Mouse (Mus musculus) heart, postnatal 14 days (tissue): ENCODE data around the gene Crim1. TPM values are rescaled to one million over a fixed set of nuclear protein-coding genes. Genes with fewer than 3 reads are reported as not detected.

ENCODE experiments used
- DNase-seq, 2 experiments: peaks; one replicate each; pipeline ENCODE4 v3.0.0; 2021 to 2022
- intact Hi-C: fragments of 180-260 bp; cut with DNase I; formaldehyde crosslinking; loops from one replicate; pipeline ENCODE4 v1.15.1; 2025
- microRNA-seq, 2 experiments: library from miRNA; unstranded; fragments of <30 nt; microRNA quantifications; one replicate each; pipeline ENCODE4 v1.2.0; 2021 to 2022
- total RNA-seq, 2 experiments: library from RNA; stranded (reverse); gene quantifications; 2 replicates each; pipeline ENCODE4 v1.2.3; 2021

Crim1 gene
- total RNA-seq, 2 experiments from 2014 or later: 44.9 to 45.3 TPM

DNA sequence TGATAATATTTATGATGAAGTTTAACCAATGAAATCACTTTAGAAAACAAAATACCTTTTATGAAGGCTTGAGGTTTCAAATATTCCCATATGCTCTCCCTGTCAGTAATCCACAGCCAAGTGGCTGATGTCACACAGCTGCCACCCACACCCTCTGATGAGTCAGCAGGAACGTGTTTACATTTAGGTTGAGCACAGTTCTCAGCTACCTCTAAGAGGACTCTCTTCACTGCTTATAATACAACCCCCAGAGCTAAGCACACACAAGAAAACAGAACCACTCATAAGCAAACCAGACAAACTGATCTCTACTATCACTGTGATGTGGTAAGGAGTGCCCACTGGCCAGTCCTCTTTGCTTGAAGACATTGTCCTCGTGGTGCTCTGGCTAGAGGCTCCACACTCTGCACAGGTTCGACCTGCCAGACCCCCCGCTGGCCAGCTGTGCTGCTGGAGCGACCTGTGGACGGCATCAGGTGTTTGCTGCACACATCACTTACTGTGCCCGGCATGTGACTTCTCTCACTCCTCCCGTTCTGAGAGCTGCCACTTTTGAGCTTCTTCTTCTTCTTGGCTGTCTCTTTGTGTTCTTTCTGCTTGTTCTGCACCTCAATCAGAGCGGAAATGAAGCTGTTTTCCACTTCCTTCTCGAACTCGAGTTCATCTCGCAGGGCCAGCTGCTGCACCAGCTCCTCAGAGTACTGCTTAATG is 200.2 kb downstream of the Crim1 start:
- intact Hi-C loops: no loop called here
- no peak for DNase-seq

DNA sequence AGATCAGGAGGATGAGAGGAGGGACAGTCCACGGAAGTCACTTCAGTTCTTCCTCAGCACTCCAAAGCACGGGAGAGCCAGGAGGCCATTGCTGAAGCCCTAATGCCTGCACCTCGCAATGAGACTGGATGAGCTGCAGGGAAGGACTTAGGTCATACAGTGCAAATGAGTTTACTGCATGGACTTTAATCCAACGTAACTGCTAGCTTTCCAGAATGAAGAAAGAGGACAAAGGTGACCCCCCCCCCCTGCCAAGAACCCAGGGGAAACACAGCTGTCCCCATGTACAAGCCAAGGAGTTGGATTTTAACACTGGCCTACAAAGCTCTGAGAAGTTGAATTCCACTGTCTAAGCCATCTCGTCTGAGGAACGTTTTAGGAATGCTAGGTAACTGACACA is 201.3 kb downstream of the Crim1 start:
- intact Hi-C loops: no loop called here
- DNase-seq: no peak

DNA sequence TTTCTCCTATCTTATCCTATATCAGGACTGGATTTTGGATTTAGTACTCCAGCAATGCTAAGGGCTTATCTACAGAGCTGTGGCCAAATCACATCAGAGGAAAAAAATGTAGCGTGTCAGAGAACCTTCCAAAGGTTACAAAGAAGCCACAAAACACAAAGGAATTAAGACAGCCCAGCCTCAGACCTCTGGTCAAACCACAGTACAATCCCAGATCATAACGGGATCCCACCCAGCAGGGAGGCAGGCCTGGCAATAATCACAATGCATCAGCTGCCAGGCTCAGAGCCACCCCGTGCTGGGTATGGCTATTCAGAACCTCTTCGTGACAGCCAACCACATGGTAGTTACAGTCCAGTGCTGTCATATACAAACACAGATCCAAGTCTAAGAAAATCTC is 201.7 kb downstream of the Crim1 start:
- intact Hi-C loops: no loop called here
- no peak for DNase-seq

DNA sequence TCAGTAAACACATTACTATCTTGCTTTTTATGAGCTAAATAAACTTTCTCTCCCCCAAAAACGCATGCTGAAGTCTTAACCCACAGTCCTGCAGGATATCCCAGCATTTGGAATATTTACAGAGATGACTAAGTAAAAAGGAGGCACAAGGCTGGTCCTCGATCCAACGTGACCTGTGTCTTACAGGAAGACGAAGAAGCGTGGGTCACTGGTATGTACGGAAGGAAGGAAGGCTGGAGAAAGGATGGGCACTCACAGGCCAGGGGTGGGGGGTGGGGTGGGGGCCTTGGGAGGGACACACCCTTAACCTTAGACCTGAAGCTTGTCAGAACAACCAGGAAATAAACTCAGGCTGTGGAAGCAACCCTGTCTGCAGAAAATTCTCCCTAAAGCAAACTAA is 202.1 kb downstream of the Crim1 start:
- intact Hi-C loops: no loop called here
- no peak for DNase-seq

DNA sequence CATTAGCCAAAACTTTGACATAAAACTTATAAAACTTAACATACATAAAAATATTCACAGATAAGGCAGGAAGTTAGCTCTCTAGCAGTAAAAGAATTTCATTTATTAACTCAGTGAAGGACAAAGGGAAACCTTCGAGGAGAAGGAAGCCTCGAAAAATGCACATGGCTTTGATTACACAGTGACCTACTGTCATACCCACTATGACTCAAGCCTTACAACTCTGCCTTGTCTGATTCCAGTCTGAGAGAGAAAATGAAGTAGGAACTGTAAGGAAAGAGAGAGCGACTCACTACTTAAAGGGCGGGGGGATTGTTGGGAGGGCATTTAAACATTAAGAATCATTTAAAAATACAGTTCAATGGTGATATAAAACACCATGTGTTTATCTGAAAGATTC is 203.2 kb downstream of the Crim1 start:
- DNase-seq: no peak
- intact Hi-C loops: no loop called here

DNA sequence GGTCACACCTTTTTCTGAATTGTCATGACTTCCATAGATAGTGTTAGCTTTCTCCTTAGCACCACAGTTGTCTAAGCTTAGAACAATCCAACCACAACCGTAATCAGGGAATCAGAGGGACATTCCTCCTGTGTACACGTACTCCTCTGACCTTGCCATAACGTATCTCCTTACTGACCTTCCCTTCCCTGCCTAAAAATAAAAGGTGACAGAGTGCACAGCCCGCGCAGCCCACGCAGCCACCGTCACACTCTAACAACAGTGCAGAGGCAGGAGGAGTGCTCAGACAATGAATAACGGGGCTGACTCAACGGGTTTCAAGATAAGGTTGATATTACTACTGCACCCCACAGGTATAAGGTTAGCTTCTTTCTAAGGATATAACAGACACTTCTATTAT is 203.8 kb downstream of the Crim1 start:
- DNase-seq: no peak
- intact Hi-C loops: no loop called here

DNA sequence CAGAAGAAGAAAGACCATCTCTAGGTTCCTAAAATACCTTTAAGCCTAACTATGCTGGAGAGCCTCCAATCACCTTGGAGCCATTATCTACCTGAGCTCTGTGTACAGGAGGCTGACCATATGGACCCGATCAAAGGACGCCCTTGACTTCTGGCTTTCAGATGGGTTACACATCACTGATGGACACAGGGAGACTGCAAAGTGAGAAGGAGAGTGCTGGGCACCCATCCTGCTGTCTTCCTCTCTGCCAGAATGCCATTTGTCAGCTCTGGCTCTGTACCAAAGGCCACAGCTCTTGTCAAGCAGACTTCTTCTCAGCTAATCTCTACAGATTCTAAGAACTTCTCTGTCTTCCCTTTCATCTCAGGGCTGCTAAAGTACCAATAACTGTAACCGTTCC is 205.3 kb downstream of the Crim1 start:
- intact Hi-C loops: no loop called here
- DNase-seq: no peak

DNA sequence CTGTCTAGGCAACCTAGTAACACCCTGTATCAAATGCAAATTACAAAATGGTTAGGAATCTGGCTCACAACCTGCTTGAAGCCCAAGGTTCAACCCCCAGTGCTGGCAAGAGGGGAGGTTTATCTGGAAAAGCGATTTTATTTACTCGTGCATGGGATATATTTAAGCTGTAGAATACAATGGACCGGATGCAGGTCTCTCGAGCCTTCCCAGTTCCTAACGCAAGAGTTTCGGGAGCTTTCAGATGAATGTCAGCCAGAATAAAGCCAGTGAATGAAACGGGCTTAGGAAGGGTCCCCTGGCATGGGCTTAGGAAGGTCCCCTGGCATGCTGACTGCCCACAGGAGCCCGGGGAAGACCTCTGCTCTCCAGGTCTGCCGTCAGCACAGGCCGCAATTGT is 206.8 kb downstream of the Crim1 start:
- DNase-seq: no peak
- intact Hi-C loops: no loop called here

DNA sequence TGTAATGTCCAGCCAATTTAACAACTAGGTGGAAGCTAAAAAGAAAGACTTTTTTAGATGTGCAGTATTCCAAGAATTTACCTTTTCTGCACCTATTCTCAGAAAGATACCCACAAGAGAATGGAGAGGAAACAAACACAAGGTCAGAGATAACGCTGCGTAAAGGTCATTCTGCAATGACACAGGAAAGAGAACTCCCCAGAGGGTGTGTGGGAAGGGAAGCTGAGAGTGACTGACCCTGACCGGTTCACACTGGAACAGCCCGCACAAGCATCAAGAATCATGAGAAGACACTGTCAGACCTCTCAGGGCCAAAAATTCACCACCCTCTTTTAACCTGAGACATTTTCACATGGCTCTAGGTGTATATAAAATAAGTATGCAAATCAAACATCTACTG is 207.5 kb downstream of the Crim1 start:
- intact Hi-C loops: no loop called here
- DNase-seq: peak in 1 of 2 experiments; percentile 42

DNA sequence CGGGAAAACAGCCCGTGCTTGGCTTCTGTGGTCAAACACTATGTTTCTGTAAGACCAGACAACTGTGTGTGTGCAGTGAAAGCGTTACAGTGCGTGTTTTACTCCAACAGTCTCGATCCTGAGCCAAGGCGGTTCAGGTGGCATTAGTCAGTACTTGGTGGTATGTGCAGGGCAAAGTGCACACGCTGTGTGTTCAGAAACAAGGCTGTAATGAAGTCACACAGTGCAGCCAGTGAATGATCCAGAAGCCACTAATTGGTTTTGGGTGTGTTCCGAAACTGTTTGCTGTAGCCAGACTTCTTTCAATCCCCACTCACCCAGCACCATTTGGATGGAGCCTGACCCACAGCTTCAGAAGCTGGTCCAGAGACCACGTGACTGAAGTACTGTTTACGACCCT is 208.3 kb downstream of the Crim1 start:
- intact Hi-C loops: no loop called here
- DNase-seq: no peak

DNA sequence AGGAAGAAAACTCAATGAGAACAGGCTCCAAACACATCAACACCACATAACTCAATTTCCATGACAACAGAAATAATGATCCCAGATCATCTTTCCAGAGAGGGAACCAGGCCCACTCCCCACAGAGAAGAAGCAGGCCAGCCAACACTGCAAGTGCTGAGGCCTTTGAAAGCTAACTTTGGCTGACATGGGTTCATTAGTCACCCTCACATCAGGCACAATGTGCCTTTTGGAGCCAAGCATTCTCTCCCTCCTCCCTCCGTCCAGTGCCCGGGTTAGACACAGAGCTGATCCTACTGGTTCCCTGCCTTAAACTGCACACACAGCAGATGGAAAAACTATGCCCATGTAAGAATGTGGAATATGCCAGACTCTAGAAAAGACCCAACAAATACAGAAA is 209.9 kb downstream of the Crim1 start:
- no peak for DNase-seq
- intact Hi-C loops: no loop called here

DNA sequence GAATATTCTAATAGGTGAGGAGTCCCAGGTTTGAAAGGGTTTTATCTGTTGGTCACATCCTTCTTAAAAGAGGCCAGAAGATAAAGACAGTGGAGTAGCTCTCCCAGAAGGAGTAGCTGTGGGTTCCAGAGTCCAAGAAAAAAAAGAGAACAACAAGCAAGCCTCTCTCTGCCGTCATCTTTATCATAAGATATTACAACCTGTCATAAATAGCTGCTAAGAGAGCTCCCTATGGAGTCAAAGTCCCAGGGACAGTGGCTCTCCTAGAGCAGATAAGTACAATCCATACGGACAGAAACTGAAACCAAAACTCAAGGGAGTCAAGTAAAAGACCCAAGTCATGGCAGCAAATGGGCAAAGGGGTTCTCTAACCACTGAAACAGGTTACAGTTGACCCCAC is 215.2 kb downstream of the Crim1 start:
- intact Hi-C loops: loop anchor here (5.0 kb wide), 1 partner anchor 38 kb away; no protein-coding TSS in a partner anchor

DNA sequence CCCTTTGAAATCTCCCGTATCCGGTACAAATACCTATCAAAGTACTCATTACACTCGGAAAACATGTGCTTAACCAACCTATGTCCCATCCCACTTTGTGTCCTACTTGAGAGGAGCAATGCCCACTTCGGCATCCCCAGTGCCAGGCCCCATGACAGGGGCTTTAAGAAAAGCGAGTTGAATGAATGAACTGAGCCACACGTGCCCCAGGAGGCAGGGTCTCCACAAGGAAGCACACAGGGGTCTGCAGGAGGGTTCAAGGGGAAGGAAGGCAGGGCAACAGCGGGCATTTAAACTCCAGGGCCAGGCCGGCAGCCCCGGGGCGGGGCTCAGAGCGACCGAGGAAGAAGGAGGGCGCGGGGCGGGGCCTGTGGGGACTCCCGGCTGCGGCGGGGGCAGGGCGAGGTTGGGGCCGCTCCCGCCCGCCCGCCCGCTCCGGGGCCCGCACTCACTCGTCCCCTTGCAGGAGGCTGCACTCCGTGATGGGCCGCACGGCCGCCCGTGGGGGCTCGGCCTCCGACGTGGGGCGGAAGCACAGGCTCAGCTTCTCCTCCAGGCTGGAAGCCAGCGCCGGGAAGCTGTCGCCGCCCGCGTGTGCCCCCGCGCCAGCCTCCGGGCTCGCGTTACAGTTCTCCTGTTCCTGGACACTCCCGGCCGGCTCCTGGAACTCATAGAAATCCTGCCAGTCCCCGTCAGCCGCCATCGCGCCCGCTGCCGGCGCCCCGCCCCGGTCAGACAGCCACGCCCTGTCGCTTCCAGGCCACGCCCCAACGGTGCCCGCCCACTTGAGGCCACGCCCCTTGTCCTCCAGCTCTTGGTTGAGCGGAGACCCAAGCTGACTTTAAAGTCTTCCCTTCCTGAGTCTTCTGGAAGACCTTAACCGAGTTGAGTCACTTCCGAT is 217.6 kb downstream of the Crim1 start, which contains the start of gene Fez2:
TSS of gene Fez2 (minus strand) at position 772 of the 901 bp plus-strand sequence.
- intact Hi-C loops: loop anchor here (5.0 kb wide), 1 partner anchor 40 kb away; no protein-coding TSS in a partner anchor
- peak; percentile 96 to 98 for DNase-seq

More for the DNA sequence above, 215.2 kb downstream of the Crim1 start:
- no peak for DNase-seq

DNA sequence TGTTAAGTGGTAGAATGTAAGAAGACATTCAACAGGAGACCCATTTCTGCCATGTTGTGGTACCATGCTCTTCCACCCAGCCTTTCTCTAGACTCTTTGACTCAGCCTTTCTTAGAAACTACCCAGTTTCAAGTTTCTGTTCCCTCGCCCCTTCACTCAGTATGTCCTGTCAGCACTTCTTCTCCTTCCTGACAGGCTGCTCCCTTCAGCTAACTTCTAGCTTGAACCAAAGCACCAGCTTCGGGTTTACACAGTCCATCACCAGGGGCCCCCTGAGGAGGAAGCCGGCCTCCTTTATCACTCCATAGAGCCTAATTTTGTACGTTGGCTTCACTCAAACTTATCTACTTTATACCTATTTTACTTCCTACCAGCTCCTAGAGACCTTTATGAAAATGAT is 219.2 kb downstream of the Crim1 start:
- DNase-seq: no peak
- intact Hi-C loops: loop anchor here (5.0 kb wide), 1 partner anchor 42 kb away; no protein-coding TSS in a partner anchor

DNA sequence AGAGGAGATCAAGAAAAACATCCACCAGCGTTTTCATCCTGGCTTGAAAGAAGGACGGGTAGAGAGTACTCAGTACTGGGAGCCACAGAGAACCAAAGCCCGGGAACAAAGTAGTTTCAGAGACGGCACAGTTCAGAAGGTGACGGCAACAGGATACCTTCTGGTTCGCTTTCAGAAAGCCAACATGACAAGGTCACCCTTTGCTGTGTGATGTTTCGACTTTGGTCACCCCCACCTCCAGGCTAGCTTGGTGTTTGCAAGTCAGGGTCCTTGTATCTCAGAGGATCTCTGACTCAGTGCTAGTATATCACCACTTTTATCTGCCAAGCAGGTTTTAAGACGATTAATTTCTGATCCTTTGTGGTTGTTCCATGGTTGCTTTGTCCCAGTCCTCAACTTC is 225.0 kb downstream of the Crim1 start:
- intact Hi-C loops: no loop called here
- DNase-seq: no peak

Small RNAs within 50 kb of the gene (microRNA-seq; reads per million reads assigned to microRNA genes)
- 0 reads per million in 2 experiments for gene Gm25069

Other genes with a start within 250 kb of the Crim1 start
- 10 to 100 TPM; 76.4 to 83.3 TPM for gene Fez2, start 217.9 kb downstream of the Crim1 start, total RNA-seq